Comparison of ENCODE assay signal across 15 mouse cellular contexts in the genomic region with DNA sequence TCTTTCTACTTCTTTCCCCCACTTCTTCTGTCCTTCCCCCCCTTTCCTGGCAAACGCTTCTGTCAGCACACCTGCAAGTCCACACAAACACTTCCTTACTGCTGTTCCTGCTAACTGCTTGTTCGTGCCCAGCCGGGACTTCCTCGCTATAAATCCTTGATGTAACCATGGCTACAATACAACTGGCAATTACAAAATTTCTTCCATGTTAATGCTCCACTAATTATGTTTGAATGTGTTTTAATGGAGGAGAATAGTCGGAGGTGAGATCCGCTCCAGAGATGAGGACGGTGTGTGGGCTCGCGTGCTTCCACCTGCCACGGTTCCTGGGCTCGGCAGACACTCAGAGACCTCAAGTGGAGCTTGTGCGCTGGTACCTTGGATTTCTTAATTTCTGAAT.
A peak's percentile ranks its signal among the peaks of the same experiment; 100 is the strongest.
DNase-seq lines count a peak whose midpoint lies in the region; ATAC-seq lines count a peak whose summit lies in the region.
"Had no signal": no experiment of that assay in that cellular context is flagged by ENCODE, and none has a peak within 500 bp of the region (broad histone marks: within the 10 kb centered on the region; RNA-seq: fewer than 3 reads in every experiment).

No protein-coding gene starts in this region.

- H3K27me3 ChIP-seq in forebrain, embryonic 13.5 days, result no peaks in the 10 kb centered on the region; the same call in 1 of the 2 replicates
- H3K27me3 ChIP-seq in kidney, embryonic 14.5 days (ENCODE audit: control insufficient read depth, insufficient read depth, low read length), result no peaks in the 10 kb centered on the region
- H3K27me3 ChIP-seq: embryonic facial prominence, embryonic 12.5 days; liver, embryonic 12.5 days had no signal

- H3K36me3 ChIP-seq in forebrain, embryonic 13.5 days (ENCODE audit: poor library complexity, severe bottlenecking), result no peaks in the 10 kb centered on the region
- H3K36me3 ChIP-seq in kidney, embryonic 14.5 days (ENCODE audit: control insufficient read depth, insufficient read depth, low read length), result no peaks in the 10 kb centered on the region
- H3K36me3 ChIP-seq: embryonic facial prominence, embryonic 12.5 days; liver, embryonic 12.5 days had no signal

- H3K4me1 ChIP-seq in forebrain, embryonic 13.5 days, result peaks cover 12% of the 10 kb centered on the region
- H3K4me1 ChIP-seq in kidney, embryonic 14.5 days (ENCODE audit: control insufficient read depth, insufficient read depth, low read length), result no peaks in the 10 kb centered on the region
- H3K4me1 ChIP-seq: embryonic facial prominence, embryonic 12.5 days; liver, embryonic 12.5 days had no signal

- H3K27ac ChIP-seq in forebrain, embryonic 13.5 days, result 0 out of 2 replicates have a peak overlapping the region, but pooled peaks have one; percentile 31
- no peak overlapping the region for H3K27ac ChIP-seq in kidney, embryonic 14.5 days (ENCODE audit: low read depth, low read length)
- H3K27ac ChIP-seq: embryonic facial prominence, embryonic 12.5 days; left cerebral cortex, adult 2 months; liver, embryonic 12.5 days had no signal

- peak; percentile 8 for DNase-seq in left cerebral cortex, postnatal 4 days
- no peak for DNase-seq in left cerebral cortex, adult 11 months (ENCODE audit: low spot score)
- DNase-seq in layer of hippocampus, adult 9-11 months, result peak; percentile 8
- DNase-seq in right cerebral cortex, postnatal 10 days (ENCODE audit: low spot score in 2 of 2), result peak; percentile 33 to 34
- DNase-seq in heart, postnatal 36 days, result no peak
- no peak for DNase-seq in lung, postnatal 10 days
- DNase-seq: adrenal gland, postnatal 25 days; cerebellum, adult 9-10 months; kidney, adult 11 months had no signal

- H3K4me2 ChIP-seq in forebrain, embryonic 13.5 days, result peak overlapping the region; percentile 42
- H3K4me2 ChIP-seq in kidney, embryonic 14.5 days (replicated peaks; ENCODE audit: low read depth, low read length), result no peak overlapping the region
- H3K4me2 ChIP-seq: embryonic facial prominence, embryonic 12.5 days; heart, embryonic 11.5 days; liver, embryonic 12.5 days had no signal

- no peak overlapping the region for H3K4me3 ChIP-seq in forebrain, embryonic 13.5 days
- H3K4me3 ChIP-seq in kidney, embryonic 14.5 days (ENCODE audit: low read length), result no peak overlapping the region
- H3K4me3 ChIP-seq: embryonic facial prominence, embryonic 12.5 days; left cerebral cortex, adult 2 months; liver, embryonic 12.5 days had no signal

- intact Hi-C loops in left cerebral cortex, postnatal 4 days (cut with DNase I), result no loop called here
- intact Hi-C loops in heart, postnatal 36 days (cut with DNase I), result no loop called here

- peak; percentile 77 for ATAC-seq in forebrain, embryonic 13.5 days
- no peak for ATAC-seq in kidney, embryonic 14.5 days (ENCODE audit: low FRiP score, low TSS enrichment)
- ATAC-seq: liver, embryonic 12.5 days had no signal

- H3K9me3 ChIP-seq in forebrain, embryonic 13.5 days (replicated peaks), result no peaks in the 10 kb centered on the region
- no peaks in the 10 kb centered on the region for H3K9me3 ChIP-seq in kidney, embryonic 14.5 days (ENCODE audit: control insufficient read depth, low read length)
- H3K9me3 ChIP-seq: embryonic facial prominence, embryonic 12.5 days; liver, embryonic 12.5 days had no signal

- H3K9ac ChIP-seq in forebrain, embryonic 13.5 days, result no peak overlapping the region
- H3K9ac ChIP-seq in kidney, embryonic 14.5 days (ENCODE audit: low read depth, low read length), result no peak overlapping the region
- H3K9ac ChIP-seq: embryonic facial prominence, embryonic 12.5 days; liver, embryonic 12.5 days had no signal

- 41% methylated on average over 12 of the region's 12 CpGs for WGBS in forebrain, embryonic 13.5 days
- WGBS in kidney, embryonic 14.5 days, result 75% methylated on average over 12 of the region's 12 CpGs

Comparison
In these comparisons a context has a peak if more than half of its experiments do, and no peak if none do; other contexts are left out.
1. DNase-seq: peak in left cerebral cortex, postnatal 4 days (single experiment), layer of hippocampus, adult 9-11 months (single experiment) and right cerebral cortex, postnatal 10 days (2 of 2); none in left cerebral cortex, adult 11 months (single experiment), heart, postnatal 36 days (0 of 2) and lung, postnatal 10 days (single experiment).